Mouse (Mus musculus) gastrocnemius, postnatal 14 days (tissue): ENCODE data around the gene Agpat2. TPM values are rescaled to one million over a fixed set of nuclear protein-coding genes. Genes with fewer than 3 reads are reported as not detected.

ENCODE experiments used
- DNase-seq: peaks from one replicate; pipeline ENCODE4 v3.0.0; 2021; ENCODE audit warnings: mixed read lengths
- intact Hi-C: fragments of 180-260 bp; cut with DNase I; formaldehyde crosslinking; loops from one replicate; pipeline ENCODE4 v1.15.1; 2025; ENCODE audit warnings: low total_unique reads
- microRNA-seq, 2 experiments: library from miRNA; unstranded; fragments of <30 nt; microRNA quantifications; one replicate each; pipeline ENCODE4 v1.2.0; 2021
- total RNA-seq, 2 experiments: library from RNA; stranded (reverse); gene quantifications; 2 replicates each; pipeline ENCODE4 v1.2.3; 2021

Gene Agpat2
- total RNA-seq, 2 experiments from 2014 or later = 4.9 to 6.3 TPM

- intact Hi-C loops = no loop called here
- DNase-seq = no peak
Observed at GRCm38 (mm10) chr2:26551446-26551845, 52.8 kb downstream of the Agpat2 start.

GRCm38 (mm10) chr2:26550777-26551176 is 53.4 kb downstream of the Agpat2 start:
- intact Hi-C loops = no loop called here

GRCm38 (mm10) chr2:26550205-26550604 is 54.0 kb downstream of the Agpat2 start:
- intact Hi-C loops = no loop called here
- no peak for DNase-seq

More at GRCm38 (mm10) chr2:26550777-26551176, 53.4 kb downstream of the Agpat2 start:
- DNase-seq = no peak

DNA sequence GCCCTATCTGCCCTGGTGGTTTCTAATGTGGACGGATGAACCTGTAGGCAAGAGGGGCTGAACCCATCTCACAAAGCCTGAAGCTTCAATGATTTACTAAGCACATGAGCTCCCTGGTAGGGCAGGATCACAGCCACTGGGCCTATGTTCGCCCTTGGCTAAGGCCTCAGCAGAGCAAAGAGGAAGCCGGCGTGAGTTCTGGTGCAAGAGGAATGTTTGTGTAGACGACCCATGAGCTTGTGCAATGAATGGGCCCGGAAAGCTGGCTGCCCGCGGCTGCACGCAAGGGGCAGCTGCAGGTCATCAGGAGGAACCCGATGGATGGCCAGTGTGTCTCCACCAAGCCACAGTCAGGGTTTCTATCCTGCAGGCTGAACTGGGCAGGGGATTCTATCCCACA is 54.4 kb downstream of the Agpat2 start:
- DNase-seq = no peak
- intact Hi-C loops = no loop called here

- no peak for DNase-seq
- intact Hi-C loops = no loop called here
Observed at GRCm38 (mm10) chr2:26547481-26547880, 56.7 kb downstream of the Agpat2 start.

DNA sequence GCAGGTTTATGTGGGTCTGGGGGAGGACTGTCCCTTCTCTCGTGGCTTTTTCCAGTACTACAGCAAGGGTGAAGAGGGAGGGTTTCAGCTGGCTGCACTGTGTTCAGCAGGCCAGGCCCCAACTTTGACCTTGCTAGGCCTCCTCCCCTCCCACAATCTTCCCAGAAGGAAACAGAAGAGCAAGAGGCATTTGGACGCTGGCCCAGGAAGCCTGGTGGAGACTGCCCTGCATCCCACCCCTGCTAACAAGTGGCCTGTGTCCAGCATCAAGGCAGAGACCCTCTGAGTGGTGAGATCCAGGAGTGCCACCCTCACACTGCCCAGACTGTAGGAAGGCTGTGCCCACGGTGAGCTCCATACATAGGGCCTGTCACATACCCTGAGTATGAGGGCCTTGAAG is 60.0 kb downstream of the Agpat2 start:
- intact Hi-C loops = loop anchor here (5.0 kb wide), 1 partner anchor 47 kb away; no protein-coding TSS in a partner anchor
- DNase-seq = no peak

DNA sequence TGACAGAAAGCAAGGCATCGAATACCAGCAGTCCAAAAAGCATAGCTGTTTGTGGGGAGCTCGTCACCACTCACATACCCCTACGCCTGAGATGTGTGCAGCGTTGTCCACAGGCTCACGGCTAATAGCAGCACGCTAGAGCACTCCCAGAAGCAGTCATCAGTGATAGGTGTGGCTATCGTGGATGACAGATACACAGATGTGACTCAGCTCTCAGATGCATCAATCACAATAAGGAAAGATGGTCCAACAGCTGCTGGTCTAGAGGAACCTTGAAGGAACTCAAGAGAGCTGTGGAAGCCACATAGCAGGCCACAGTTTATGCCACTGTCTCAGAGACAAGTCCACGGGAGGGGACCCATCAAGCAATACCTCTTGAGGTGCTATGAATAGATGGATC is 60.4 kb downstream of the Agpat2 start:
- intact Hi-C loops = loop anchor here (5.0 kb wide), 1 partner anchor 46 kb away; no protein-coding TSS in a partner anchor
- no peak for DNase-seq

DNA sequence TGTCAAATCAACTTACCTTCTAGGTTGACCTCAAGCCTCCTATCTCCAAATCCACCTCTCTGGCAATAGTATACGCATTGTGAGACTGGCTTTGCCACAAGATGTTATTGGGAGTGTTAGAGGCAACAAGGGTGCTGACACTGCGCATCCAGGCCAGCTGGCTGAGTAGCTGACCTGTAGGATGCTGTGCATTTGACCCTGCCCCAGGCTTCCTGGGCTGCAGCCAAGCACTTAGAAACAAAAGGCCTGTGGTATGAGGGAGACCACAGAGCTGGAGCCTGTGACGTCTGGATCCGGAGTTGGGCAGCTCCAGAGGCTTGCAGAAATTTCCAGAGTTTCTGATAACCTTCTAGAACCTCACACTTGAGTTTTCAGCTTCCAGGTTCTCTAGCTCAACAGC is 61.1 kb downstream of the Agpat2 start:
- intact Hi-C loops = loop anchor here (5.0 kb wide), 1 partner anchor 46 kb away; no protein-coding TSS in a partner anchor
- no peak for DNase-seq

Small RNAs within 50 kb of the gene (microRNA-seq; reads per million reads assigned to microRNA genes)
- 0.50 to 1.6 reads per million in 2 experiments for gene Mir126a
- 0 reads per million in 2 experiments for gene Mir126b

Other genes with a start within 250 kb of the Agpat2 start
- gene Card9, start 243.5 kb downstream of the Agpat2 start, total RNA-seq = 1 to 10 TPM in 1 of 2 experiments, under 1 TPM in 1; 0.71 to 1.1 TPM
- gene Snapc4, start 223.8 kb downstream of the Agpat2 start, total RNA-seq = 1 to 10 TPM; 6.2 to 7.2 TPM
- gene Entr1, start 215.1 kb downstream of the Agpat2 start, total RNA-seq = 10 to 100 TPM; 24.5 to 24.9 TPM
- 100 to 1,000 TPM; 125 to 136 TPM for gene Pmpca, start 215.1 kb downstream of the Agpat2 start, total RNA-seq
- 1 to 10 TPM; 5.7 to 5.8 TPM for gene Inpp5e, start 195.2 kb downstream of the Agpat2 start, total RNA-seq
- gene Sec16a, start 159.2 kb downstream of the Agpat2 start, total RNA-seq = 10 to 100 TPM; 20.9 to 24.1 TPM
- 10 to 100 TPM; 17.1 to 18.9 TPM for gene Notch1, start 87.8 kb downstream of the Agpat2 start, total RNA-seq
- 100 to 1,000 TPM in 1 of 2 experiments, 10 to 100 TPM in 1; 64.1 to 106 TPM for gene Egfl7, start 24.4 kb downstream of the Agpat2 start, total RNA-seq
- not detected for gene Gm20532, start 17.8 kb downstream of the Agpat2 start, total RNA-seq
- 1 to 10 TPM; 1.4 to 3.1 TPM for gene Fam69b, start 24.0 kb upstream of the Agpat2 start, total RNA-seq
- not detected for gene Lcn4, start 66.9 kb upstream of the Agpat2 start, total RNA-seq